Mouse (Mus musculus): ENCODE results near the gene Olfr698. TPM values are rescaled to one million over a fixed set of nuclear protein-coding genes. Genes with fewer than 3 reads are reported as not detected.
"Not testable (repeated sequence)": the region's sequence is repeated elsewhere in the genome, so short reads cannot be mapped to it uniquely, and the experiment has no call there.

Olfr698 gene
- polyA plus RNA-seq (2014; fragmentation: Nextera tagmentation; extraction: Ambion mirVana), result not detected in 2 replicates

- Histone ChIP-seq H3K4me2 (ENCODE audit: low read length) (no peak within 1 kb of the TSS), H3K9me3 (ENCODE audit: control insufficient read depth, low read length) (no peaks in the 10 kb centered on the region), H3K4me1 (ENCODE audit: control insufficient read depth, insufficient read depth, low read length) (no peaks in the 10 kb centered on the region), H3K4me3 (replicated peaks; ENCODE audit: low read depth, low read length) (no peak within 1 kb of the TSS), H3K27ac (replicated peaks; ENCODE audit: low read depth, low read length) (no peak within 1 kb of the TSS), H3K27me3 (ENCODE audit: control insufficient read depth, insufficient read depth, low read length) (no peaks in the 10 kb centered on the region), H3K9ac (replicated peaks; ENCODE audit: low read length) (no peak within 1 kb of the TSS), H3K36me3 (ENCODE audit: control insufficient read depth, insufficient read depth, low read length) (no peaks in the 10 kb centered on the region)
- no peak for DNase-seq
- ATAC-seq (ENCODE audit: low FRiP score, low TSS enrichment), result no peak
Observed at GRCm38 (mm10) chr7:106755297-106755696, at the start of gene Olfr698. Gene Olfr698, minus strand, starts transcription at chr7:106755397.

DNA sequence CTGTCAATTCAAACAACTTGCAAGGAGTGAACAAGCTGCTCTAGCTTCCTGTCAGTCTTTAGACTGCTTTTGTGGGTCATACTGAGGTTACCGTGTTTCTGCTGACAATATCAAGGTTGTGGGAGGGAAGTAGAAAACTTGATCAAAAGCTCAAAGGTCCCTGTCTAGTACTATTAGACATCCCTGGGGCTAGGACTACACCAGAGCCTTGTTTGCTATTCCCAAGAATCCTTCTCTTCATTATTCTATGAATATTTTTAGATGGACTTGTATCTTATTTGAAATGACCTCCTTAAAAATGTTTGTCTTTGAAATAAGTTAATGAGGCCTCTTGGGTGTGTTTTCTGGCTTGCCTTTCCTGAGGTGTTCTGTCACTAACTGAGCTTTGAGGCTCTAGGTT lies 37.9 kb upstream of the Olfr698 start, which contains the start of gene Olfr699:
Gene Olfr699 (minus strand): TSS at position 101 of the 400 bp plus-strand sequence.
- WGBS, result 94% methylated on average over 1 of the region's 1 CpGs
- DNase-seq, result no peak
- H3K36me3 ChIP-seq (ENCODE audit: control insufficient read depth, insufficient read depth, low read length), result no peaks in the 10 kb centered on the region
- no peaks in the 10 kb centered on the region for H3K9me3 ChIP-seq (ENCODE audit: control insufficient read depth, low read length)
- no peaks in the 10 kb centered on the region for H3K27me3 ChIP-seq (ENCODE audit: control insufficient read depth, insufficient read depth, low read length)
- no peak within 1 kb of the TSS for H3K9ac ChIP-seq (replicated peaks; ENCODE audit: low read length)
- no peak for ATAC-seq (ENCODE audit: low FRiP score, low TSS enrichment)
- H3K4me3 ChIP-seq (replicated peaks; ENCODE audit: low read depth, low read length), result no peak within 1 kb of the TSS
- no peaks in the 10 kb centered on the region for H3K4me1 ChIP-seq (ENCODE audit: control insufficient read depth, insufficient read depth, low read length)
- no peak within 1 kb of the TSS for H3K4me2 ChIP-seq (ENCODE audit: low read length)
- H3K27ac ChIP-seq (replicated peaks; ENCODE audit: low read depth, low read length), result no peak within 1 kb of the TSS

- Histone ChIP-seq H3K36me3 (ENCODE audit: control insufficient read depth, insufficient read depth, low read length) (no peaks in the 10 kb centered on the region), H3K9ac (replicated peaks; ENCODE audit: low read length) (no peak overlapping the region), H3K4me2 (ENCODE audit: low read length) (no peak overlapping the region), H3K9me3 (ENCODE audit: control insufficient read depth, low read length) (no peaks in the 10 kb centered on the region), H3K27me3 (ENCODE audit: control insufficient read depth, insufficient read depth, low read length) (no peaks in the 10 kb centered on the region), H3K4me3 (replicated peaks; ENCODE audit: low read depth, low read length) (no peak overlapping the region), H3K4me1 (ENCODE audit: control insufficient read depth, insufficient read depth, low read length) (no peaks in the 10 kb centered on the region), H3K27ac (replicated peaks; ENCODE audit: low read depth, low read length) (no peak overlapping the region)
- ATAC-seq (ENCODE audit: low FRiP score, low TSS enrichment), result no peak
- DNase-seq, result no peak
Observed at GRCm38 (mm10) chr7:106788330-106788729, 33.1 kb upstream of the Olfr698 start.

DNA sequence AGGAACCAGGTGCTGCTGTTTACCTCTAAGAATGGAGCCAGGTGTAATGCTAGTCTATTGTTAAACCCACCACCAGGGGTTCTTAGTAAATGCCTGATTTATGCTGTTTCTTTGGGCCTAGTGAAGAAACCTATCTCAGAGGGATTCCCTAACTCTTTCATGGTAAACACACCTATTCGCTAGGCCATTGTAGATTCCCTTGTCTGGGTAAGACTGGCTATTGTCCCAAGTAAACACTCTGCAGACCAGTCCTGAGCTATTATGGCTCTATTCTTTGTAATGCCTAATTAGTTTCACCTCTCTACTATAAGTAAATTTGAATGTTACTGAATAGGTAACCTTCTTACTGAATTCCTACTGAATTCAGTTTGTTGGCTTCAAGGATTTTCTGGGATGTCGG lies 5.8 kb upstream of the Olfr698 start:
- not testable (repeated sequence) for H3K36me3 ChIP-seq (ENCODE audit: control insufficient read depth, insufficient read depth, low read length); H3K4me3 ChIP-seq (replicated peaks; ENCODE audit: low read depth, low read length); H3K4me1 ChIP-seq (ENCODE audit: control insufficient read depth, insufficient read depth, low read length); H3K27ac ChIP-seq (replicated peaks; ENCODE audit: low read depth, low read length); DNase-seq; H3K4me2 ChIP-seq (ENCODE audit: low read length); H3K9me3 ChIP-seq (ENCODE audit: control insufficient read depth, low read length); ATAC-seq (ENCODE audit: low FRiP score, low TSS enrichment); H3K27me3 ChIP-seq (ENCODE audit: control insufficient read depth, insufficient read depth, low read length); H3K9ac ChIP-seq (replicated peaks; ENCODE audit: low read length)
- 89% methylated on average over 2 of the region's 2 CpGs for WGBS

DNA sequence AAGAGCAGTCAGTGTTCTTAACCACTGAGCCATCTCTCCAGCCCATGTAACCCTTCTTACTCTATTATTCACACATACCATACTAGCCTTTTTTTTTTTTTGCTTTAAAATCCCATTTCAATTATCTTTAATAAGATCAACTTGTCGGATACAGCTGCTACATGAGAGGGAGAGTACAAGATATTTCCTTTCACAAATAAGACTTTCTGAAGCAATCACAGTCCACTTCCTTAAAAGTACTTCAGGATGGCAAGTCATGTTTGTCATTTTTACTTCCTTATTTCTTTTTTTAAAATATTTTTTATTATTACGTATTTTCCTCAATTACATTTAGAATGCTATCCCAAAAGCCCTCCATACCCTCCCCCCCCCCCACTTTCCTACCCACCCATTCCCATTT lies 3.6 kb upstream of the Olfr698 start:
- Histone ChIP-seq H3K36me3 (ENCODE audit: control insufficient read depth, insufficient read depth, low read length) (no peaks in the 10 kb centered on the region), H3K9ac (replicated peaks; ENCODE audit: low read length) (no peak overlapping the region), H3K4me3 (replicated peaks; ENCODE audit: low read depth, low read length) (no peak overlapping the region), H3K9me3 (ENCODE audit: control insufficient read depth, low read length) (no peaks in the 10 kb centered on the region), H3K27me3 (ENCODE audit: control insufficient read depth, insufficient read depth, low read length) (no peaks in the 10 kb centered on the region), H3K4me1 (ENCODE audit: control insufficient read depth, insufficient read depth, low read length) (no peaks in the 10 kb centered on the region), H3K27ac (replicated peaks; ENCODE audit: low read depth, low read length) (no peak overlapping the region), H3K4me2 (ENCODE audit: low read length) (no peak overlapping the region)
- ATAC-seq (ENCODE audit: low FRiP score, low TSS enrichment), result no peak
- no peak for DNase-seq
- WGBS, result 96% methylated on average over 2 of the region's 2 CpGs

- H3K4me1 ChIP-seq (ENCODE audit: control insufficient read depth, insufficient read depth, low read length), result no peaks in the 10 kb centered on the region
- H3K36me3 ChIP-seq (ENCODE audit: control insufficient read depth, insufficient read depth, low read length), result no peaks in the 10 kb centered on the region
- no peak overlapping the region for H3K4me2 ChIP-seq (ENCODE audit: low read length)
- no peaks in the 10 kb centered on the region for H3K27me3 ChIP-seq (ENCODE audit: control insufficient read depth, insufficient read depth, low read length)
- DNase-seq (no peak), ATAC-seq (ENCODE audit: low FRiP score, low TSS enrichment) (no peak)
- H3K4me3 ChIP-seq (replicated peaks; ENCODE audit: low read depth, low read length), result no peak overlapping the region
- no peaks in the 10 kb centered on the region for H3K9me3 ChIP-seq (ENCODE audit: control insufficient read depth, low read length)
- no peak overlapping the region for H3K9ac ChIP-seq (replicated peaks; ENCODE audit: low read length)
- no peak overlapping the region for H3K27ac ChIP-seq (replicated peaks; ENCODE audit: low read depth, low read length)
- 92% methylated on average over 5 of the region's 5 CpGs for WGBS
Observed at GRCm38 (mm10) chr7:106745811-106746210, 9.4 kb downstream of the Olfr698 start.

DNA sequence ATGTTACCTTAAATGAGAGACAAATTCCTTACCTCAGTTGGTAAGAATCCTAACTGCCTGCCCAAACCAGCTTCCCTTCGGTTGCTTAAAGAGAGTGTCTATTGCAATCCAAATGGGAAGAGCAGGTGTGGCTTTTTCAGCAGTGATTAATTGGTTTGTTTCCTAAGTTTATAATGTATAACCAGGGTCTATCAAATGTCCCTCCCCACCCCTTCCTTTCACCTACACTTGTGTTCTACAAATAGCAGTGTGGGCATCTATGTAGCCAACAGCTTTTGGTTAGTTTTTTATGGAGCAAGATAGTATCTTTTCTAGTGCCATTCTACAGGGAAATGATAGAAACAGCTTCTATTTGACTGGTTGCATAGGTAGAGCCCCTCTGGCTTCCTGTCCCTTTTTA lies 12.9 kb downstream of the Olfr698 start, which contains the start of gene Olfr697:
Gene Olfr697 (minus strand): TSS at position 101 of the 400 bp plus-strand sequence.
- Histone ChIP-seq H3K9ac (replicated peaks; ENCODE audit: low read length) (no peak within 1 kb of the TSS), H3K27ac (replicated peaks; ENCODE audit: low read depth, low read length) (no peak within 1 kb of the TSS), H3K36me3 (ENCODE audit: control insufficient read depth, insufficient read depth, low read length) (no peaks in the 10 kb centered on the region), H3K4me2 (ENCODE audit: low read length) (no peak within 1 kb of the TSS), H3K27me3 (ENCODE audit: control insufficient read depth, insufficient read depth, low read length) (no peaks in the 10 kb centered on the region), H3K9me3 (ENCODE audit: control insufficient read depth, low read length) (no peaks in the 10 kb centered on the region), H3K4me3 (replicated peaks; ENCODE audit: low read depth, low read length) (no peak within 1 kb of the TSS), H3K4me1 (ENCODE audit: control insufficient read depth, insufficient read depth, low read length) (no peaks in the 10 kb centered on the region)
- no peak for DNase-seq
- WGBS, result 86% methylated on average over 1 of the region's 1 CpGs
- no peak for ATAC-seq (ENCODE audit: low FRiP score, low TSS enrichment)

GRCm38 (mm10) chr7:106737028-106737427 lies 18.2 kb downstream of the Olfr698 start:
- Histone ChIP-seq H3K9me3 (ENCODE audit: control insufficient read depth, low read length) (no peaks in the 10 kb centered on the region), H3K36me3 (ENCODE audit: control insufficient read depth, insufficient read depth, low read length) (no peaks in the 10 kb centered on the region), H3K4me3 (replicated peaks; ENCODE audit: low read depth, low read length) (no peak overlapping the region), H3K4me1 (ENCODE audit: control insufficient read depth, insufficient read depth, low read length) (no peaks in the 10 kb centered on the region), H3K27ac (replicated peaks; ENCODE audit: low read depth, low read length) (no peak overlapping the region), H3K9ac (replicated peaks; ENCODE audit: low read length) (no peak overlapping the region), H3K4me2 (ENCODE audit: low read length) (no peak overlapping the region), H3K27me3 (ENCODE audit: control insufficient read depth, insufficient read depth, low read length) (no peaks in the 10 kb centered on the region)
- ATAC-seq (ENCODE audit: low FRiP score, low TSS enrichment) (no peak), DNase-seq (no peak)

DNA sequence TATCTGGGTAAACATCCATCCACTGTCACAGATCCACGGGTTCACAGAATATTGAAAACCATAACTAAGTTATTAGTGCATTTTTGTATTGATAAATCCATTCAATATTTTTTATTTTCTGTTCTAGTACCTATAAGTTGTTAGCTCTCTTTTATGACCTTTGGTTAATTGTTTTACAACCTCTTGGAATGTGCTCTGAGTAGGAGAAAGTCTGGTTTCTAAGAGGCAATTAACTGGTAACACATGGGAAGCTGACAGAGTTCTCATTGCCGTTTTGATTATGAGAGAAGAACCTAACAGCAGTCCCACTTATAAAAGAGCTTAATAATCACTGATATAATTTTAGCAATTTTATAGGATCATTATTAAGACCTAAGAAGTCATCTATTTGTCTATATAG lies 21.5 kb downstream of the Olfr698 start:
- Histone ChIP-seq H3K9ac (replicated peaks; ENCODE audit: low read length) (no peak overlapping the region), H3K4me3 (replicated peaks; ENCODE audit: low read depth, low read length) (no peak overlapping the region), H3K9me3 (ENCODE audit: control insufficient read depth, low read length) (no peaks in the 10 kb centered on the region), H3K4me2 (ENCODE audit: low read length) (no peak overlapping the region), H3K27ac (replicated peaks; ENCODE audit: low read depth, low read length) (no peak overlapping the region), H3K27me3 (ENCODE audit: control insufficient read depth, insufficient read depth, low read length) (no peaks in the 10 kb centered on the region), H3K36me3 (ENCODE audit: control insufficient read depth, insufficient read depth, low read length) (no peaks in the 10 kb centered on the region), H3K4me1 (ENCODE audit: control insufficient read depth, insufficient read depth, low read length) (no peaks in the 10 kb centered on the region)
- no peak for ATAC-seq (ENCODE audit: low FRiP score, low TSS enrichment)
- WGBS, result 83% methylated on average over 2 of the region's 2 CpGs
- DNase-seq, result no peak
